Mouse (Mus musculus): ENCODE data around the gene Fgfr3. TPM values are rescaled to one million over a fixed set of nuclear protein-coding genes. Genes with fewer than 3 reads are reported as not detected.
A peak's percentile ranks its signal among the peaks of the same experiment; 100 is the strongest.

The Fgfr3 gene
- total and polyA plus RNA-seq, 2 experiments from 2014 or later, result 24.5 to 81.6 TPM

DNA sequence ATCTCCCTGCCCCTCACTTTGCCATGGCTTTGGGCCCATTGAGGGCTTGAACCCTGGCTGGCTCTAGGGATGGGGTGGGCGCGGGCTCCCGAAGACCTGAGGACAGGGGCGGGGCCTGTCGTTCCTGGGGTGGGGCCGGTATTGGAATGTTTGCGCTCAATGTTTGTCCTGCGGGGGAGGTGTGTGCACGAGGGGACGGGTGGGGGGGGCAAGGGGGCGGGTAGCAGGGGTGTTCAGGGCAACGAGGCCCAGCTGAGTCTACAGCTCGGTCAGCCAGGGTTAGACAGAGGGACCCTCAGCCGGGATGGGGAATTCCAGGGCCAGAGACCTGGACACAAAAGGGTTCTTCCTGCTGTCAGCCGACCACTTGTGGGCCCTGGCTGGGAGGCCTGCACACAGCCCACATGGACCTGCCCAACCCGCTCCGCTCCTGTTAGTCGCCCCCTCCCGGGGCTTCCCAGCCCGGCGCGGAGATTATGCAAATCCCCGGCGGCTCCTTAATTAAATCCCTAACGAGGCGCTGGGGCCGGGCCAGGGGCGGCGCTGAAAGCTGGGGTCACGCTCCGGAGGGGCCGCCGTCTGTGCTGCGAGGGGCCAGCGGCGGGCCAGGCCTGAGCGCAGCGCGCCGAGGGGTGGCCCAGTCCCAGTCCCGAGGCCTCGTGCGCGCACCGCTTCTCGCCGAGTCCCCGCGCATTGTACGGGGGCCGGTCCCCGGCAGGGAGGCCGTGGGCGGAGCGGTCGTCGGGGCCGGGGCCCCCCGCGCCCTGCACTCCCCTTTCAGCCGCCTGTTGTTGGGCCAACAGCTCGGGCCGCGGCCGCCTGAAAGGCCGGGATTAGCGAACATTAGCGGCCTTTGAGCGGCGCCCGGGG is 26.4 kb upstream of the Fgfr3 start:
- DNase-seq (ENCODE audit: low spot score), result peak; percentile 58

DNA sequence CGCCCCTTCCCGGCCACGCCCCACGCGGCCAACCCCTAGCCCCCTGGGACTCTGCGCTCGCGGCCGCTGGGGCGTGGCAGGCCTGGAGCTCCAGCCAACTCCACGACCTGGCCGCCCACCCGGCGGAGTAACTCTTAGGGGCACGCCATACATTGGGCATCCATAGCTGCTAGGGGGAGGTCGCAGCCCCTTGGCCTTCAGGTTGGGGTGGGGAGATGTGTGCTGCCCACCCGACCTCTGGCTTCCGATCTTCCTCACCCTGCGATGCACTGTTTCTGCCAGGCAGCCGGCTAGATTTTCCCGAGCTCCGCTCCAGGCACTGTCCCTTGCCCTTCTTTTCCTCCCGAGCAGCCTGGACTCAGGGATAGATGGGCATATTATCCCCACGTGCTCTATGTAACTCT is 25.8 kb upstream of the Fgfr3 start:
- Histone ChIP-seq H3K4me3 (ENCODE audit: low read depth, low read length) (peak overlapping the region; percentile 38), H3K27ac (ENCODE audit: low read depth, low read length) (no peak overlapping the region), H3K9me3 (ENCODE audit: low read length) (no peaks in the 10 kb centered on the region), H3K36me3 (ENCODE audit: insufficient read depth, low read length) (no peaks in the 10 kb centered on the region), H3K4me2 (ENCODE audit: low read depth, low read length, poor library complexity, severe bottlenecking) (peak overlapping the region; percentile 71), H3K9ac (replicated peaks; ENCODE audit: low read length, poor library complexity, severe bottlenecking) (peak overlapping the region; percentile 51), H3K4me1 (ENCODE audit: insufficient read depth, low read length) (peaks cover 3% of the 10 kb centered on the region; the same call in 1 of the 2 replicates), H3K27me3 (ENCODE audit: insufficient read depth, low read length) (peaks cover 20% of the 10 kb centered on the region)
- DNase-seq (ENCODE audit: low spot score), result no peak
- ATAC-seq (ENCODE audit: low FRiP score), result no peak; the same call in 1 of the 2 replicates
- WGBS, result 2% methylated on average over 23 of the region's 24 CpGs
- TF ChIP-seq CTCF (IDR thresholded peaks at IDR 0.05), result no peak

More for the DNA sequence above, 26.4 kb upstream of the Fgfr3 start:
- TF ChIP-seq CTCF (IDR thresholded peaks at IDR 0.05), result no peak
- Histone ChIP-seq H3K36me3 (ENCODE audit: insufficient read depth, low read length) (no peaks in the 10 kb centered on the region), H3K4me3 (ENCODE audit: low read depth, low read length) (peak overlapping the region; percentile 38), H3K27me3 (ENCODE audit: insufficient read depth, low read length) (peaks cover 20% of the 10 kb centered on the region), H3K4me1 (ENCODE audit: insufficient read depth, low read length) (peaks cover 3% of the 10 kb centered on the region; the same call in 1 of the 2 replicates), H3K9me3 (ENCODE audit: low read length) (no peaks in the 10 kb centered on the region), H3K4me2 (ENCODE audit: low read depth, low read length, poor library complexity, severe bottlenecking) (peak overlapping the region; percentile 71), H3K27ac (ENCODE audit: low read depth, low read length) (0 out of 2 replicates have a peak overlapping the region, but pooled peaks have one; percentile 18), H3K9ac (replicated peaks; ENCODE audit: low read length, poor library complexity, severe bottlenecking) (peak overlapping the region; percentile 51)
- ATAC-seq (ENCODE audit: low FRiP score), result peak; percentile 67
- 4% methylated on average over 48 of the region's 71 CpGs for WGBS

DNA sequence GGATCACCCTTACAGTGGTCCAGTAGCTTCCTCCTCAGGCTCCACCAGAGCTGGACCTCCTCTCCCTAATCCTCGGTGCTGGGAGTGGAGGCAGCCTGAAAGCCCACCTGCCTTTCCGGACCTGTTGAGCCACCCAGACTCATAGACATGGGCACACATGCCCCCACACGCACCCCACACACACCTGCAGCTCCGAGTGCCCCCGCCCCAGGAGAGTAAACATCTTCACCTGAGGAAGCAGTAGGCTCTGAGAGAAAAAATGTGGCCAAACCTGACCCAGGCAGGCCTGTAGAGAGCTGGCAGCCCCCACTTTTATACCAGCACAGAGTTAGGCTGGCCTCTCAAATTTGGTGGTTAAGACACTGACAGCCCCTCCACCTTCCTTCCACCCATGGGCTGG is 25.0 kb upstream of the Fgfr3 start:
- no peak for DNase-seq (ENCODE audit: low spot score)
- H3K9me3 ChIP-seq (ENCODE audit: low read length), result no peaks in the 10 kb centered on the region
- H3K4me1 ChIP-seq (ENCODE audit: insufficient read depth, low read length), result peaks cover 3% of the 10 kb centered on the region; the same call in 1 of the 2 replicates
- no peaks in the 10 kb centered on the region for H3K36me3 ChIP-seq (ENCODE audit: insufficient read depth, low read length)
- no peak overlapping the region for H3K9ac ChIP-seq (replicated peaks; ENCODE audit: low read length, poor library complexity, severe bottlenecking)
- no peak overlapping the region for H3K4me3 ChIP-seq (ENCODE audit: low read depth, low read length)
- no peak for ATAC-seq (ENCODE audit: low FRiP score)
- 59% methylated on average over 5 of the region's 5 CpGs for WGBS
- peaks cover 20% of the 10 kb centered on the region for H3K27me3 ChIP-seq (ENCODE audit: insufficient read depth, low read length)
- no peak for TF ChIP-seq CTCF (IDR thresholded peaks at IDR 0.05)
- H3K27ac ChIP-seq (ENCODE audit: low read depth, low read length), result no peak overlapping the region
- no peak overlapping the region for H3K4me2 ChIP-seq (ENCODE audit: low read depth, low read length, poor library complexity, severe bottlenecking)

DNA sequence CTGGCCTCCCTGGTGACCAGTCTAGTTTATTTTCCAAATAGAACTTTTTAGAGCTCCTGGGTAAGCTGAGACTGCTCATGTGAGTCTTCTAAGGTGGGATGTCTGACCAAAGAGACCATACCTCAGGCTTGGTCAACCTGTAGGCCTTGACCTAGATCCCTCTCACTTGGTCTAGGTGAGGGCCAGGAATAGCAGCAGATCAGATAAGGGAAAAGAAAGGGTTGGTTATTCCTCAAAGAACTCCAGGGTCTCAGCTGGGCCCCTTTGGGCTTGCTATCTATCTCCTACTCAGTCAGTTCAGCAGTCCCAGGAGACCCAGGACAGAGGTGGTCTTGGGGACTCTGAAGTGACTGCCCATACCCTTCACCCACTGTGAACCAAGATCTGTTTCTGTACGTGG is 23.9 kb upstream of the Fgfr3 start:
- Histone ChIP-seq H3K9ac (replicated peaks; ENCODE audit: low read length, poor library complexity, severe bottlenecking) (no peak overlapping the region), H3K4me3 (ENCODE audit: low read depth, low read length) (no peak overlapping the region), H3K4me2 (ENCODE audit: low read depth, low read length, poor library complexity, severe bottlenecking) (no peak overlapping the region), H3K36me3 (ENCODE audit: insufficient read depth, low read length) (no peaks in the 10 kb centered on the region), H3K9me3 (ENCODE audit: low read length) (no peaks in the 10 kb centered on the region), H3K27me3 (ENCODE audit: insufficient read depth, low read length) (peaks cover 19% of the 10 kb centered on the region), H3K27ac (ENCODE audit: low read depth, low read length) (no peak overlapping the region), H3K4me1 (ENCODE audit: insufficient read depth, low read length) (peaks cover 3% of the 10 kb centered on the region; the same call in 1 of the 2 replicates)
- ATAC-seq (ENCODE audit: low FRiP score) (no peak), DNase-seq (ENCODE audit: low spot score) (no peak)
- TF ChIP-seq CTCF (IDR thresholded peaks at IDR 0.05), result no peak
- 6% methylated on average over 1 of the region's 1 CpGs for WGBS

DNA sequence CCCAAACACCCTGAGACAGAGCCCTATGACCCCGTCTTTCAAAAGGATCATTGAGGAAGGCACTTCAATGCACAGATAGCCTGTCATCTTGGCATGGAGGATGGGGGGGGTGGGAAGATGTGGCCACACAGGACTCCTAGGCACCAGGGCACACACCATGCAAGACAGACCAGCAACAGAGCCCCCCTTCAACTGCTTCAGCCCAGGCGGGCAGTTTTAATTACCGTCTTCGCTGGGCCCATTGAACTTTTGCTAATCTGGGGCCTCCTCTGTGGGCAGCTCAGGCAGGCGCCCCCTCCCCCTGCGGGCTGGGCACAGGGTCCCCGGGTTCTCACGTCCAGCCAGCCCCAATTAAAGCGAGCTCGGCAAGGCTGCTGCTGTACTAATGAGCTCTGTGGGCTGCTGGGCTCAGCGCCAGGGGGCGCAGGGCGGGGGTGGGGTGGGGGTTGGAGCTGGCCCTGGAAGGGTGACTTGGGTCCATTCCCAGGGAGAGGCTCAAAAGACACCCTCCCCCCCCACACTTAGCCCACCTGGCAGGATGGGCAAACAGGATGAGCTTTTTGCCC is 23.4 kb upstream of the Fgfr3 start:
- Histone ChIP-seq H3K4me1 (ENCODE audit: insufficient read depth, low read length) (peaks cover 3% of the 10 kb centered on the region; the same call in 1 of the 2 replicates), H3K36me3 (ENCODE audit: insufficient read depth, low read length) (no peaks in the 10 kb centered on the region), H3K27ac (ENCODE audit: low read depth, low read length) (no peak overlapping the region), H3K4me2 (ENCODE audit: low read depth, low read length, poor library complexity, severe bottlenecking) (no peak overlapping the region), H3K9ac (replicated peaks; ENCODE audit: low read length, poor library complexity, severe bottlenecking) (no peak overlapping the region), H3K4me3 (ENCODE audit: low read depth, low read length) (no peak overlapping the region), H3K9me3 (ENCODE audit: low read length) (no peaks in the 10 kb centered on the region), H3K27me3 (ENCODE audit: insufficient read depth, low read length) (peaks cover 16% of the 10 kb centered on the region)
- 14% methylated on average over 13 of the region's 13 CpGs for WGBS
- DNase-seq (ENCODE audit: low spot score) (peak; percentile 69), ATAC-seq (ENCODE audit: low FRiP score) (no peak)
- TF ChIP-seq CTCF (IDR thresholded peaks at IDR 0.05), result no peak

DNA sequence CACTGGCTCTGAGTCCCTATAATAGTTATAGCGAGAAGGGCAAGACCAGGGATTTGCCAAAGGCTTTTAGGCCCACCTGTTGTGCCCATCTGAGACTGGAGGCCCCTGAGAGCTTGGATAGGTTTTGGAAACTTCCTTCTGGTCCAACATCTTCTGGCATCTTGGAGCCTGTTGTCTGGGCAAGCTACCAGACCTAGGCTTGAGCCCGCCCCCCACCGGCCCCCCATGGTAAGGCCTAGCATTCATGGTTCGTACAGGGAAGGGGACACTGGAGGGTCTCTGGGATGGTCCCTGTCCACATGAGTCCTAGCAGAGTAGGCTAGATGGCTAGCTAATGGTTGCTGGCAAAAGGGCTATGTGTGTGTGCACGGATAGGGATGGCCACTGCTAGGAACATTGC is 22.8 kb upstream of the Fgfr3 start:
- 78% methylated on average over 5 of the region's 5 CpGs for WGBS

More for the DNA sequence above, 22.8 kb upstream of the Fgfr3 start:
- no peak for ATAC-seq (ENCODE audit: low FRiP score)
- H3K27me3 ChIP-seq (ENCODE audit: insufficient read depth, low read length), result peaks cover 16% of the 10 kb centered on the region
- no peak overlapping the region for H3K27ac ChIP-seq (ENCODE audit: low read depth, low read length)
- TF ChIP-seq CTCF (IDR thresholded peaks at IDR 0.05), result no peak
- no peak for DNase-seq (ENCODE audit: low spot score)
- no peak overlapping the region for H3K9ac ChIP-seq (replicated peaks; ENCODE audit: low read length, poor library complexity, severe bottlenecking)
- no peak overlapping the region for H3K4me2 ChIP-seq (ENCODE audit: low read depth, low read length, poor library complexity, severe bottlenecking)
- H3K4me3 ChIP-seq (ENCODE audit: low read depth, low read length), result no peak overlapping the region
- peaks cover 3% of the 10 kb centered on the region; the same call in 1 of the 2 replicates for H3K4me1 ChIP-seq (ENCODE audit: insufficient read depth, low read length)
- H3K36me3 ChIP-seq (ENCODE audit: insufficient read depth, low read length), result no peaks in the 10 kb centered on the region
- no peaks in the 10 kb centered on the region for H3K9me3 ChIP-seq (ENCODE audit: low read length)

Measured in midbrain, postnatal 0 days (tissue).